ENCODE assay signal across 8 mouse cellular contexts in the genomic region with DNA sequence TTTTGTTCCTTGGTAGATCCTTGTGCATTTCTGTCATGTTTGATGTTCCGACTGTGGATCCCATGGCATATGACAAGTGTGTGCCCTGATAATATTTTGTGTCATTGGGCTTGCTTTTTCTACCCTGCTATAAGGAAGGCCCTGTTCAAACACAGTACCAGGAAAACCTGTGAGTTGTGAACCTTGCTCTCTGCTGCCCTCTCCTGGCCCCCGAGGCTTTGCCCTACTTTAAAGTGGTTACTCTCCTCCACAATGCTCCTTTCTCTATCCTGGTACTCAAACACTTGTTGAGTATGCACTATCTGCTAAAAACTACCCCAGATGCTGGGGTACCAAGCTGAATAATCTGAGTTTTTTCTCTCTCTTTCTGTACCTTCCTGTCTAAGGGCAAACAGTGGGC.
DNase-seq lines count a peak whose midpoint lies in the region; ATAC-seq and TF ChIP-seq lines count a peak whose summit lies in the region.

No protein-coding gene starts in this region.

- TF ChIP-seq POLR2A in limb, embryonic 14.5 days (IDR thresholded peaks at IDR 0.05; ENCODE audit: borderline replicate concordance, extremely low read depth, insufficient read depth, insufficient read length) = no peak

- no peak overlapping the region for H3K9ac ChIP-seq in intestine, embryonic 14.5 days (ENCODE audit: low read length)
- no peak overlapping the region for H3K9ac ChIP-seq in limb, embryonic 14.5 days (ENCODE audit: low read depth, low read length, severe bottlenecking)

- intact Hi-C loops in left cerebral cortex, postnatal 36 days (cut with DNase I) = no loop called here

- WGBS in intestine, embryonic 14.5 days = 36% methylated on average over 2 of the region's 2 CpGs
- WGBS in limb, embryonic 14.5 days = 43% methylated on average over 2 of the region's 2 CpGs

- H3K27ac ChIP-seq in intestine, embryonic 14.5 days (ENCODE audit: low read depth) = no peak overlapping the region
- H3K27ac ChIP-seq in limb, embryonic 14.5 days (replicated peaks; ENCODE audit: low read depth, low read length) = no peak overlapping the region

- peak; percentile 15 to 49 for DNase-seq in left cerebral cortex, adult 18-20 months (ENCODE audit: low spot score in 2 of 2)
- DNase-seq in left cerebral cortex, postnatal 36 days (ENCODE audit: low spot score in 2 of 2) = no peak
- peak; percentile 75 for DNase-seq in NIH3T3 (ENCODE audit: low read depth)
- peak; percentile 28 to 54 for DNase-seq in cerebellum, postnatal 4 days (ENCODE audit: low spot score in 2 of 2)
- DNase-seq in intestine, embryonic 14.5 days (ENCODE audit: low spot score) = peak; percentile 88
- DNase-seq in limb, embryonic 14.5 days (ENCODE audit: low spot score) = peak; percentile 47
- peak; percentile 80 for DNase-seq in retina, embryonic 14.5 days (ENCODE audit: low spot score)
- DNase-seq in T-cell, adult 2 months (ENCODE audit: low spot score) = no peak

- H3K27me3 ChIP-seq in intestine, embryonic 14.5 days (replicated peaks; ENCODE audit: control insufficient read depth, insufficient read depth, low read length) = 0 out of 2 replicates have a peak, but pooled peaks cover 4% of the 10 kb centered on the region
- H3K27me3 ChIP-seq in limb, embryonic 14.5 days (ENCODE audit: control insufficient read depth, insufficient read depth, low read length) = no peaks in the 10 kb centered on the region

- no peaks in the 10 kb centered on the region for H3K36me3 ChIP-seq in intestine, embryonic 14.5 days (ENCODE audit: control insufficient read depth, insufficient read depth, low read length)
- H3K36me3 ChIP-seq in limb, embryonic 14.5 days (ENCODE audit: control insufficient read depth, insufficient read depth, low read length) = no peaks in the 10 kb centered on the region

- no peaks in the 10 kb centered on the region for H3K9me3 ChIP-seq in intestine, embryonic 14.5 days (ENCODE audit: control insufficient read depth, low read length)
- no peaks in the 10 kb centered on the region for H3K9me3 ChIP-seq in limb, embryonic 14.5 days (ENCODE audit: control insufficient read depth, low read length)

- no peaks in the 10 kb centered on the region; the same call in 1 of the 2 replicates for H3K4me1 ChIP-seq in intestine, embryonic 14.5 days (replicated peaks; ENCODE audit: control insufficient read depth, insufficient read depth, low read length)
- H3K4me1 ChIP-seq in limb, embryonic 14.5 days (ENCODE audit: control insufficient read depth, insufficient read depth, low read length) = 0 out of 2 replicates have a peak, but pooled peaks cover 6% of the 10 kb centered on the region

- 0 out of 2 replicates have a peak, but pooled peaks have one; percentile 23 for ATAC-seq in intestine, embryonic 14.5 days (replicated peaks; ENCODE audit: low FRiP score, low TSS enrichment, low read depth)
- ATAC-seq in limb, embryonic 14.5 days (ENCODE audit: low FRiP score, low read depth) = no peak

- H3K4me2 ChIP-seq in intestine, embryonic 14.5 days (ENCODE audit: low read length) = no peak overlapping the region
- no peak overlapping the region for H3K4me2 ChIP-seq in limb, embryonic 14.5 days (replicated peaks; ENCODE audit: low read depth, low read length, severe bottlenecking)

- H3K4me3 ChIP-seq in intestine, embryonic 14.5 days (ENCODE audit: low read depth, low read length) = no peak overlapping the region
- no peak overlapping the region for H3K4me3 ChIP-seq in limb, embryonic 14.5 days (replicated peaks; ENCODE audit: low read length)

Comparison
In these comparisons a context has a peak if more than half of its experiments do, and no peak if none do; other contexts are left out.
1. DNase-seq: peak in left cerebral cortex, adult 18-20 months (2 of 2), NIH3T3 (single experiment), cerebellum, postnatal 4 days (2 of 2), intestine, embryonic 14.5 days (single experiment), limb, embryonic 14.5 days (single experiment) and retina, embryonic 14.5 days (single experiment); none in left cerebral cortex, postnatal 36 days (0 of 2) and T-cell, adult 2 months (single experiment).